22 mouse cellular contexts compared by ENCODE assay signal in genomic region chr13:55163553-55163952, GRCm38 (mm10). TPM values are rescaled to one million over a fixed set of nuclear protein-coding genes. Genes with fewer than 3 reads are reported as not detected.
DNase-seq lines count a peak whose midpoint lies in the region; ATAC-seq and TF ChIP-seq lines count a peak whose summit lies in the region.
"Had no signal": no experiment of that assay in that cellular context is flagged by ENCODE, and none has a peak within 500 bp of the region (broad histone marks: within the 10 kb centered on the region; RNA-seq: fewer than 3 reads in every experiment).

No protein-coding gene starts in this region.

- intact Hi-C loops in heart, postnatal 14 days (cut with DNase I): no loop called here

- no peaks in the 10 kb centered on the region for H3K27me3 ChIP-seq in limb, embryonic 13.5 days
- no peaks in the 10 kb centered on the region for H3K27me3 ChIP-seq in limb, embryonic 10.5 days (ENCODE audit: low read depth, poor library complexity, severe bottlenecking)
- no peaks in the 10 kb centered on the region for H3K27me3 ChIP-seq in lung, embryonic 14.5 days (ENCODE audit: insufficient read depth, low read length)
- H3K27me3 ChIP-seq in forebrain, embryonic 16.5 days (replicated peaks; ENCODE audit: control insufficient read depth, insufficient read depth, low read length): no peaks in the 10 kb centered on the region
- H3K27me3 ChIP-seq: forebrain, embryonic 13.5 days had no signal

- TF ChIP-seq CTCF in lung, embryonic 14.5 days (IDR thresholded peaks at IDR 0.05; ENCODE audit: low read depth): no peak

- no peak overlapping the region for H3K9ac ChIP-seq in limb, embryonic 13.5 days
- no peak overlapping the region for H3K9ac ChIP-seq in lung, embryonic 14.5 days
- H3K9ac ChIP-seq in forebrain, embryonic 16.5 days (replicated peaks; ENCODE audit: low read depth, low read length): no peak overlapping the region
- H3K9ac ChIP-seq: forebrain, embryonic 13.5 days; hindbrain, embryonic 14.5 days; liver, embryonic 14.5 days had no signal

- WGBS in limb, embryonic 13.5 days: 69% methylated on average over 5 of the region's 5 CpGs
- WGBS in limb, embryonic 10.5 days: 82% methylated on average over 5 of the region's 5 CpGs
- WGBS in lung, embryonic 14.5 days: 37% methylated on average over 5 of the region's 5 CpGs
- 63% methylated on average over 5 of the region's 5 CpGs for WGBS in forebrain, embryonic 16.5 days

- no peak overlapping the region for H3K27ac ChIP-seq in limb, embryonic 13.5 days
- H3K27ac ChIP-seq in limb, embryonic 10.5 days: no peak overlapping the region
- no peak overlapping the region for H3K27ac ChIP-seq in lung, embryonic 14.5 days (ENCODE audit: low read depth)
- no peak overlapping the region for H3K27ac ChIP-seq in forebrain, embryonic 16.5 days (ENCODE audit: low read length)
- H3K27ac ChIP-seq: forebrain, embryonic 13.5 days; hindbrain, embryonic 14.5 days; liver, embryonic 14.5 days had no signal

- no peak overlapping the region for H3K4me2 ChIP-seq in limb, embryonic 13.5 days (replicated peaks)
- H3K4me2 ChIP-seq in lung, embryonic 14.5 days: no peak overlapping the region
- no peak overlapping the region for H3K4me2 ChIP-seq in forebrain, embryonic 16.5 days (ENCODE audit: low read length)
- H3K4me2 ChIP-seq: forebrain, embryonic 13.5 days; hindbrain, embryonic 14.5 days had no signal

- no peaks in the 10 kb centered on the region for H3K9me3 ChIP-seq in limb, embryonic 13.5 days
- no peaks in the 10 kb centered on the region for H3K9me3 ChIP-seq in limb, embryonic 10.5 days (replicated peaks)
- no peaks in the 10 kb centered on the region for H3K9me3 ChIP-seq in lung, embryonic 14.5 days (ENCODE audit: low read depth, low read length)
- H3K9me3 ChIP-seq in forebrain, embryonic 16.5 days (ENCODE audit: control insufficient read depth, low read length): no peaks in the 10 kb centered on the region
- H3K9me3 ChIP-seq: forebrain, embryonic 13.5 days; megakaryocyte, embryonic 14.5 days had no signal

- H3K4me1 ChIP-seq in limb, embryonic 13.5 days: no peaks in the 10 kb centered on the region
- no peaks in the 10 kb centered on the region for H3K4me1 ChIP-seq in limb, embryonic 10.5 days
- H3K4me1 ChIP-seq in lung, embryonic 14.5 days (ENCODE audit: insufficient read depth): no peaks in the 10 kb centered on the region
- H3K4me1 ChIP-seq in forebrain, embryonic 16.5 days (replicated peaks; ENCODE audit: control insufficient read depth, insufficient read depth, low read length): no peaks in the 10 kb centered on the region

- peaks cover 7% of the 10 kb centered on the region; the same call in 1 of the 2 replicates for H3K36me3 ChIP-seq in limb, embryonic 13.5 days
- H3K36me3 ChIP-seq in limb, embryonic 10.5 days: no peaks in the 10 kb centered on the region
- H3K36me3 ChIP-seq in lung, embryonic 14.5 days (ENCODE audit: insufficient read depth): peaks cover 20% of the 10 kb centered on the region
- H3K36me3 ChIP-seq in forebrain, embryonic 16.5 days (ENCODE audit: control insufficient read depth, insufficient read depth): no peaks in the 10 kb centered on the region

- peak; percentile 34; the same call in 1 of the 2 replicates for ATAC-seq in limb, embryonic 13.5 days (ENCODE audit: low FRiP score, low read depth)
- peak; percentile 66; the same call in 1 of the 2 replicates for ATAC-seq in lung, embryonic 14.5 days (ENCODE audit: insufficient read depth)
- ATAC-seq in forebrain, embryonic 16.5 days: no peak
- ATAC-seq: forebrain, embryonic 13.5 days had no signal

- H3K4me3 ChIP-seq in limb, embryonic 13.5 days: no peak overlapping the region
- no peak overlapping the region for H3K4me3 ChIP-seq in limb, embryonic 10.5 days
- no peak overlapping the region for H3K4me3 ChIP-seq in lung, embryonic 14.5 days (ENCODE audit: low read depth, low read length)
- no peak overlapping the region for H3K4me3 ChIP-seq in forebrain, embryonic 16.5 days (replicated peaks; ENCODE audit: low read length)
- H3K4me3 ChIP-seq: forebrain, embryonic 13.5 days; megakaryocyte, embryonic 14.5 days had no signal

- DNase-seq in heart, postnatal 14 days: peak; percentile 36 to 37
- no peak for DNase-seq in heart, adult 9 months (ENCODE audit: low spot score in 2 of 2)
- DNase-seq in limb, embryonic 10.5 days (ENCODE audit: low spot score): no peak
- peak; percentile 88 for DNase-seq in lung, embryonic 14.5 days
- DNase-seq in lung, postnatal 4 days: peak; percentile 66 to 88
- DNase-seq in cerebellum, adult 9-10 months: no peak
- DNase-seq: adrenal gland, adult 2 months; cerebellum, postnatal 14 days; thymus, postnatal 14 days had no signal

RNA-seq across cellular contexts. Expression of gene Fgfr4, which starts 11.1 kb away (rescaled TPM):
- under 1 TPM; 0.31 to 0.39 TPM for total RNA-seq in heart, postnatal 14 days (2021)
- polyA plus RNA-seq in limb, embryonic 13.5 days (2015; fragmentation: Nextera tagmentation; extraction: Ambion mirVana): 11.8 and 12.0 TPM in 2 replicates
- 0.73 and 2.1 TPM in 2 replicates for polyA plus RNA-seq in limb, embryonic 10.5 days (2016; fragmentation: Nextera tagmentation; extraction: Ambion mirVana)
- polyA plus RNA-seq in lung, embryonic 14.5 days (2014; fragmentation: Nextera tagmentation; extraction: Ambion mirVana): 14.6 and 17.3 TPM in 2 replicates
- 0.67 and 1.4 TPM in 2 replicates for polyA plus RNA-seq in forebrain, embryonic 16.5 days (2015; fragmentation: Nextera tagmentation; extraction: Ambion mirVana)
- total RNA-seq: CH12.LX had no signal

RNA-seq across cellular contexts. Expression of gene Gm17617, which starts 30.2 kb away (rescaled TPM):
- total RNA-seq in heart, postnatal 14 days (2021): not detected
- polyA plus RNA-seq in limb, embryonic 13.5 days (2015; fragmentation: Nextera tagmentation; extraction: Ambion mirVana): not detected in 2 replicates
- not detected in 2 replicates for polyA plus RNA-seq in limb, embryonic 10.5 days (2016; fragmentation: Nextera tagmentation; extraction: Ambion mirVana)
- polyA plus RNA-seq in lung, embryonic 14.5 days (2014; fragmentation: Nextera tagmentation; extraction: Ambion mirVana): not detected in 2 replicates
- not detected in 2 replicates for polyA plus RNA-seq in forebrain, embryonic 16.5 days (2015; fragmentation: Nextera tagmentation; extraction: Ambion mirVana)
- total RNA-seq: adrenal gland, adult 2 months; CH12.LX; gastrocnemius, postnatal 4 days; layer of hippocampus, postnatal 25 days; left cerebral cortex, postnatal 25 days; midbrain, postnatal 0 days had no signal
- polyA plus RNA-seq: adrenal gland, adult 2 months; forebrain, embryonic 13.5 days; heart, embryonic 14.5 days; hindbrain, embryonic 14.5 days; liver, embryonic 14.5 days; midbrain, postnatal 0 days; small intestine, adult 2 months had no signal

RNA-seq across cellular contexts. Expression of gene Nsd1, which starts 46.0 kb away (rescaled TPM):
- 10 to 100 TPM; 80.5 to 85.2 TPM for total RNA-seq in heart, postnatal 14 days (2021)
- polyA plus RNA-seq in limb, embryonic 13.5 days (2015; fragmentation: Nextera tagmentation; extraction: Ambion mirVana): 80.4 and 82.4 TPM in 2 replicates
- 63.5 and 69.1 TPM in 2 replicates for polyA plus RNA-seq in limb, embryonic 10.5 days (2016; fragmentation: Nextera tagmentation; extraction: Ambion mirVana)
- 70.0 and 80.7 TPM in 2 replicates for polyA plus RNA-seq in lung, embryonic 14.5 days (2014; fragmentation: Nextera tagmentation; extraction: Ambion mirVana)
- polyA plus RNA-seq in forebrain, embryonic 16.5 days (2015; fragmentation: Nextera tagmentation; extraction: Ambion mirVana): 52.4 and 53.1 TPM in 2 replicates

RNA-seq across cellular contexts. Expression of gene Zfp346, which starts 58.4 kb away (rescaled TPM):
- 10 to 100 TPM; 13.1 to 15.5 TPM for total RNA-seq in heart, postnatal 14 days (2021)
- 26.4 and 31.5 TPM in 2 replicates for polyA plus RNA-seq in limb, embryonic 13.5 days (2015; fragmentation: Nextera tagmentation; extraction: Ambion mirVana)
- 25.0 and 30.0 TPM in 2 replicates for polyA plus RNA-seq in limb, embryonic 10.5 days (2016; fragmentation: Nextera tagmentation; extraction: Ambion mirVana)
- 22.3 and 25.0 TPM in 2 replicates for polyA plus RNA-seq in lung, embryonic 14.5 days (2014; fragmentation: Nextera tagmentation; extraction: Ambion mirVana)
- 22.7 and 26.3 TPM in 2 replicates for polyA plus RNA-seq in forebrain, embryonic 16.5 days (2015; fragmentation: Nextera tagmentation; extraction: Ambion mirVana)

Comparison
In these comparisons a context has a peak if more than half of its experiments do, and no peak if none do; other contexts are left out.
1. DNase-seq: peak in heart, postnatal 14 days (2 of 2), lung, embryonic 14.5 days (single experiment) and lung, postnatal 4 days (2 of 2); none in heart, adult 9 months (0 of 2), limb, embryonic 10.5 days (single experiment) and cerebellum, adult 9-10 months (single experiment).